Mouse (Mus musculus) G1E-ER4 (cell line): ENCODE results near the gene Gan. TPM values are rescaled to one million over a fixed set of nuclear protein-coding genes. Genes with fewer than 3 reads are reported as not detected.

Source experiments
- GATA1 ChIP-seq: IDR thresholded peaks from one replicate; pipeline ENCODE4 v1.8.0; 2012; ENCODE audit warnings: low read length, inconsistent platforms
- polyA plus RNA-seq: library from polyadenylated mRNA; stranded (reverse); fragments of >175 nt; gene quantifications from 2 replicates; pipeline ENCODE4 v1.2.3, GENCODE M21; 2012

Gan gene
- polyA plus RNA-seq, 1 experiment = 1.2 TPM

- TF ChIP-seq GATA1 = no peak
Measured at GRCm38 (mm10) chr8:117253390-117254269, 95.7 kb downstream of the Gan start.

GRCm38 (mm10) chr8:117254496-117254895, 96.6 kb downstream of the Gan start:
- no peak for TF ChIP-seq GATA1

- TF ChIP-seq GATA1 = no peak
Measured at GRCm38 (mm10) chr8:117256292-117256938, 98.5 kb downstream of the Gan start.

- no peak for TF ChIP-seq GATA1
Measured at GRCm38 (mm10) chr8:117257029-117257820, 99.3 kb downstream of the Gan start, which contains the start of gene Cmip. Cmip (plus strand) TSS chr8:117257064.

- TF ChIP-seq GATA1 = no peak
Measured at GRCm38 (mm10) chr8:117257821-117258575, 100.1 kb downstream of the Gan start.

GRCm38 (mm10) chr8:117258576-117259040, 100.7 kb downstream of the Gan start:
- no peak for TF ChIP-seq GATA1

- no peak for TF ChIP-seq GATA1
Measured at GRCm38 (mm10) chr8:117259431-117260001, 101.6 kb downstream of the Gan start.

- TF ChIP-seq GATA1 = no peak
Measured at GRCm38 (mm10) chr8:117260234-117260929, 102.4 kb downstream of the Gan start.

- no peak for TF ChIP-seq GATA1
Measured at GRCm38 (mm10) chr8:117260930-117261475, 103.1 kb downstream of the Gan start.

- TF ChIP-seq GATA1 = no peak
Measured at GRCm38 (mm10) chr8:117261702-117262101, 103.8 kb downstream of the Gan start.

GRCm38 (mm10) chr8:117262685-117263084, 104.8 kb downstream of the Gan start:
- no peak for TF ChIP-seq GATA1

- TF ChIP-seq GATA1 = peak; percentile 68
Measured at GRCm38 (mm10) chr8:117263442-117263841, 105.5 kb downstream of the Gan start.

- no peak for TF ChIP-seq GATA1
Measured at GRCm38 (mm10) chr8:117265079-117265478, 107.1 kb downstream of the Gan start.

Other genes with a start within 250 kb of the Gan start
- 46.3 and 76.1 TPM in 2 replicates for gene Cmc2, start 236.7 kb upstream of the Gan start, polyA plus RNA-seq
- 5.9 and 18.9 TPM in 2 replicates for gene Cenpn, start 236.4 kb upstream of the Gan start, polyA plus RNA-seq
- gene Atmin, start 214.7 kb upstream of the Gan start, polyA plus RNA-seq = 8.9 and 10.4 TPM in 2 replicates
- gene 1700030J22Rik, start 179.2 kb upstream of the Gan start, polyA plus RNA-seq = 0.69 and 1.0 TPM in 2 replicates
- gene Gcsh, start 164.6 kb upstream of the Gan start, polyA plus RNA-seq = 15.9 and 18.7 TPM in 2 replicates
- not detected in 2 replicates for gene Pkd1l2, start 75.7 kb upstream of the Gan start, polyA plus RNA-seq
- not detected in 2 replicates for gene Bco1, start 62.3 kb upstream of the Gan start, polyA plus RNA-seq
- 21.1 and 21.7 TPM in 2 replicates for gene Cmip, start 98.9 kb downstream of the Gan start, polyA plus RNA-seq